In the genomic region with DNA sequence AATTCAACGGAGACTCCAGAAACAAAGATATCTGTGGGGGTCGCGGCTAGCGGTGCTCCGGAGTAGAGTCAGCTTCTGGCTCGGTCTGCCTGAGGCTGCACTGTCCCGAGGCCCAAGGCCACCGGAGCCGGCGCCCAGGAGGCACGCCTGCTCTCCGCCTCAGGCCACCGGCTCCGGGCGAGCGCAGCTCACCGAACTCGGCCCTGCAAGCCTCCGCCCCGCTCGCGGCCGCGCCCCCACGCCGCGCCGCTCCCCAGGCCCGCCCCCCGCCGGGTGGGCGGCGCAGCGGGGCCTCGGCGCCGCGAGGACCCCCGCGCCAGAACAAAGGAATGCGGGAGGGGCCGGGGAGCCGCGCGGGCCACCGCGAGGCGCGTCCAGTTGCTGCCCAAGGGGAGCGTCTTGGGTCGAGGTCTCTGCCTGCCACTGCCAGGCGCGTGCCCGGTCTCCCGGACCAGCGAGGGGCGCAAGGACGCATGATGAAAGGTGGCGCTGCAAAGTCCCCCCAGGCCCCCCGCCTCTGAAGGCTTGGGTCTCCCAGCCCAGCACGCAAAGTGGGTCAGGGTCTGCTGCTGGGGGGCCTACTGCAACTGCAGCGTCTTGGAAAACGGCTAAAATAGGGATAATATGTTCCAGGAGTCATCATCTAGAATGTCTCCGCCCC, we compare ENCODE assay signal across 8 mouse cellular contexts. TPM values are rescaled to one million over a fixed set of nuclear protein-coding genes. Genes with fewer than 3 reads are reported as not detected.
DNase-seq lines count a peak whose midpoint lies in the region; ATAC-seq and TF ChIP-seq lines count a peak whose summit lies in the region.

No protein-coding gene starts in this region.

- WGBS in lung, embryonic 14.5 days, result 1% methylated on average over 60 of the region's 64 CpGs

- no peaks in the 10 kb centered on the region for H3K36me3 ChIP-seq in lung, embryonic 14.5 days (ENCODE audit: insufficient read depth)

- H3K4me2 ChIP-seq in lung, embryonic 14.5 days, result peak overlapping the region; percentile 87

- DNase-seq in left cerebral cortex, postnatal 4 days, result peak; percentile 47
- no peak for DNase-seq in left cerebral cortex, adult 8-10 months (ENCODE audit: low spot score in 2 of 2)
- peak; percentile 51 to 56 for DNase-seq in cerebellum, postnatal 14 days
- DNase-seq in gastrocnemius, postnatal 25 days, result peak; percentile 44
- peak; percentile 19 for DNase-seq in kidney, adult 11 months
- DNase-seq in lung, embryonic 14.5 days, result peak; percentile 72
- peak; percentile 69 for DNase-seq in retina, embryonic 14.5 days (ENCODE audit: low spot score)
- DNase-seq in spleen, adult 18-20 months, result no peak

- no peak for TF ChIP-seq CTCF in lung, embryonic 14.5 days (IDR thresholded peaks at IDR 0.05; ENCODE audit: low read depth)

- 0 out of 2 replicates have a peak, but pooled peaks cover 5% of the 10 kb centered on the region for H3K27me3 ChIP-seq in lung, embryonic 14.5 days (ENCODE audit: insufficient read depth, low read length)

- intact Hi-C loops in left cerebral cortex, postnatal 4 days (cut with DNase I), result loop anchor here (10.0 kb wide), 1 partner anchor 154 kb away; no protein-coding TSS in a partner anchor

- ATAC-seq in lung, embryonic 14.5 days (ENCODE audit: insufficient read depth), result peak; percentile 7; the same call in 1 of the 2 replicates

- peak overlapping the region; percentile 70 for H3K9ac ChIP-seq in lung, embryonic 14.5 days

- H3K9me3 ChIP-seq in lung, embryonic 14.5 days (ENCODE audit: low read depth, low read length), result no peaks in the 10 kb centered on the region

- H3K4me3 ChIP-seq in lung, embryonic 14.5 days (ENCODE audit: low read depth, low read length), result peak overlapping the region; percentile 89

- peaks cover 10% of the 10 kb centered on the region for H3K4me1 ChIP-seq in lung, embryonic 14.5 days (ENCODE audit: insufficient read depth)

- H3K27ac ChIP-seq in lung, embryonic 14.5 days (ENCODE audit: low read depth), result peak overlapping the region; percentile 76

RNA-seq across cellular contexts. Expression of gene Nfil3, which starts 2.4 kb away (rescaled TPM):
- 10 to 100 TPM; 33.6 to 35.5 TPM for total RNA-seq in left cerebral cortex, postnatal 4 days (2021)
- 10 to 100 TPM in 3 of 4 experiments, 1 to 10 TPM in 1; 9.5 to 11.4 (median 10.7) TPM for total RNA-seq in left cerebral cortex, adult 8-10 months (2022)
- total RNA-seq in gastrocnemius, postnatal 25 days (2021), result 10 to 100 TPM; 21.4 to 53.7 TPM
- 18.5 and 20.0 TPM in 2 replicates for polyA plus RNA-seq in lung, embryonic 14.5 days (2014; fragmentation: Nextera tagmentation; extraction: Ambion mirVana)

RNA-seq across cellular contexts. Expression of gene Auh, which starts 49.0 kb away (rescaled TPM):
- 10 to 100 TPM; 50.7 to 53.7 TPM for total RNA-seq in left cerebral cortex, postnatal 4 days (2021)
- 100 to 1,000 TPM in 3 of 4 experiments, 10 to 100 TPM in 1; 94.6 to 109 (median 103) TPM for total RNA-seq in left cerebral cortex, adult 8-10 months (2022)
- 10 to 100 TPM; 62.9 to 64.6 TPM for total RNA-seq in gastrocnemius, postnatal 25 days (2021)
- 32.3 and 34.8 TPM in 2 replicates for polyA plus RNA-seq in lung, embryonic 14.5 days (2014; fragmentation: Nextera tagmentation; extraction: Ambion mirVana)

Comparison
In these comparisons a context has a peak if more than half of its experiments do, and no peak if none do; other contexts are left out.
1. DNase-seq: peak in left cerebral cortex, postnatal 4 days (single experiment), cerebellum, postnatal 14 days (2 of 2), gastrocnemius, postnatal 25 days (single experiment), kidney, adult 11 months (single experiment), lung, embryonic 14.5 days (single experiment) and retina, embryonic 14.5 days (single experiment); none in left cerebral cortex, adult 8-10 months (0 of 2) and spleen, adult 18-20 months (0 of 2).